Mouse (Mus musculus): ENCODE data around the gene Cavin3. TPM values are rescaled to one million over a fixed set of nuclear protein-coding genes. Genes with fewer than 3 reads are reported as not detected.
"Not testable (repeated sequence)": the region's sequence is repeated elsewhere in the genome, so short reads cannot be mapped to it uniquely, and the experiment has no call there.

Gene Cavin3
- total and polyA plus RNA-seq, 3 experiments, result not detected

DNA sequence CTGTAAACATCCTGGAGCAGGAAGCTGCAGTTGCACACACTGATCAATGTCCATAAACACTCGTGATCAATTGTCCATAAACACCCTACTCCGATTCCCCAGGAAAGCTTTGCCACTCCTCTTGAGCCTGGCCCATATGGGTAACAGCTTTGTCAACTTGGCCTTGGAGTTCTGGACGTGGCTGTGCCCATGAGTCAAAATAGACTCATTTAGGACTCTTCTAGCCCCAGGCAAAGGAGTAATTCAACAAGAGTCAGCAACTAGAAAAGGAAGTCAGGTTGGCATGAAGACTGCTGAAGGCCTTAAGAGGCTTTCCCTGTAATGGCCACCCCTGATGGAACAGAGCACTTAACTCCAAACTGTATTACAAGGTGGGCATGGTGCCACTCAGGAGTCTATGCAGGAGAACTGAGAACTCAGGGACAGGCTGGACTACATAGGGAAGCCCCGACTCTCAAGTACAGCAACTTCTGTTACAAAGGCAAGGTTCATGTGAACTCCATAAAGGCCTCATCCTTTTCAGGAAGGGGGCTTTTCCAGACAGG lies 7.3 kb downstream of the Cavin3 start:
- TF ChIP-seq MAX (IDR thresholded peaks at IDR 0.05; ENCODE audit: low read length), result no peak
- TF ChIP-seq USF2 (conservative IDR thresholded peaks at IDR 0.05; ENCODE audit: low read depth, low read length), result no peak
- TF ChIP-seq MXI1 (IDR thresholded peaks at IDR 0.05; ENCODE audit: low read depth, low read length), result no peak
- TF ChIP-seq ZNF384 (IDR thresholded peaks at IDR 0.05; ENCODE audit: low read depth, low read length), result no peak
- TF ChIP-seq SMC3 (IDR thresholded peaks at IDR 0.05; ENCODE audit: low read depth, low read length), result no peak
- no peak for TF ChIP-seq POLR2A (IDR thresholded peaks at IDR 0.05; ENCODE audit: low read depth, low read length)
- no peak for TF ChIP-seq MEF2A (IDR thresholded peaks at IDR 0.05; ENCODE audit: borderline replicate concordance, low read depth, low read length)
- no peak for TF ChIP-seq E2F4 (IDR thresholded peaks at IDR 0.05; ENCODE audit: insufficient replicate concordance, low read depth, low read length)
- TF ChIP-seq CHD2 (IDR thresholded peaks at IDR 0.05; ENCODE audit: low read length), result no peak
- no peak for TF ChIP-seq GABPA (IDR thresholded peaks at IDR 0.05; ENCODE audit: insufficient replicate concordance, low read depth, low read length)
- TF ChIP-seq ZMIZ1 (IDR thresholded peaks at IDR 0.05; ENCODE audit: low read depth, low read length), result no peak
- DNase-seq (ENCODE audit: extremely low read depth), result no peak
- Histone ChIP-seq H3K4me2 (ENCODE audit: insufficient read depth, low read depth, poor library complexity, severe bottlenecking) (no peak overlapping the region), H3K79me2 (replicated peaks; ENCODE audit: control insufficient read depth, extremely low read depth, insufficient read depth, poor library complexity, severe bottlenecking) (no peaks in the 10 kb centered on the region), H3K27me3 (replicated peaks) (no peaks in the 10 kb centered on the region), H3K4me1 (ENCODE audit: control insufficient read depth in 1 of 2, insufficient read depth in 2 of 2) (peaks cover 0 to 11% of the 10 kb centered on the region in 2 experiments; a peak in 2 of 4 replicates), H3K27ac (ENCODE audit: insufficient read depth, low read depth) (no peak overlapping the region), H3K9ac (ENCODE audit: insufficient read depth, low read depth) (no peak overlapping the region), H3K4me3 (replicated peaks in 1 of 3; ENCODE audit: low read depth in 2 of 3, low read length in 2 of 3, poor library complexity in 1 of 3) (no peak overlapping the region), H3K9me3 (replicated peaks; ENCODE audit: low read length) (no peaks in the 10 kb centered on the region), H3K36me3 (replicated peaks in 1 of 2; ENCODE audit: control insufficient read depth in 1 of 2, insufficient read depth in 1 of 2, low read length in 1 of 2) (no peaks in the 10 kb centered on the region)
- in situ Hi-C loops (cut with MboI; ENCODE audit: low pct_ligation_motif_present, low pct_unique_long_range_greater_than_20kb, low sequenced_read_pairs), result loop anchor here (10.0 kb wide), 1 partner anchor 50 kb away; no protein-coding TSS in a partner anchor
- dilution Hi-C loops (cut with MboI; ENCODE audit: extremely low pct_ligation_motif_present, extremely low pct_unique_long_range_greater_than_20kb, low sequenced_read_pairs), result no loop called here

- TF ChIP-seq CHD1 (IDR thresholded peaks at IDR 0.05; ENCODE audit: low read depth, low read length), result no peak
- TF ChIP-seq KAT2A (IDR thresholded peaks at IDR 0.05; ENCODE audit: insufficient replicate concordance, low read length), result no peak
- TF ChIP-seq BHLHE40 (IDR thresholded peaks at IDR 0.05; ENCODE audit: low read depth, low read length), result no peak
- no peak for TF ChIP-seq UBTF (IDR thresholded peaks at IDR 0.05; ENCODE audit: low read depth, low read length)
- no peak for TF ChIP-seq ZNF384 (IDR thresholded peaks at IDR 0.05; ENCODE audit: low read depth, low read length)
- TF ChIP-seq SIN3A (IDR thresholded peaks at IDR 0.05; ENCODE audit: low read length), result no peak
- TF ChIP-seq MYC (IDR thresholded peaks at IDR 0.05; ENCODE audit: low read depth, low read length), result no peak
- no peak for TF ChIP-seq MAFK (IDR thresholded peaks at IDR 0.05; ENCODE audit: insufficient replicate concordance, low read length)
- TF ChIP-seq TBP (conservative IDR thresholded peaks at IDR 0.05; ENCODE audit: low read depth, low read length), result no peak
- Histone ChIP-seq H3K27ac (ENCODE audit: insufficient read depth, low read depth) (no peak overlapping the region), H3K4me3 (replicated peaks in 1 of 3; ENCODE audit: low read depth in 2 of 3, low read length in 2 of 3, poor library complexity in 1 of 3) (no peak overlapping the region), H3K4me2 (ENCODE audit: insufficient read depth, low read depth, poor library complexity, severe bottlenecking) (no peak overlapping the region), H3K4me1 (ENCODE audit: control insufficient read depth in 1 of 2, insufficient read depth in 2 of 2) (peaks cover 0 to 11% of the 10 kb centered on the region in 2 experiments; a peak in 2 of 4 replicates), H3K9me3 (replicated peaks; ENCODE audit: low read length) (no peaks in the 10 kb centered on the region), H3K9ac (ENCODE audit: insufficient read depth, low read depth) (no peak overlapping the region), H3K79me2 (replicated peaks; ENCODE audit: control insufficient read depth, extremely low read depth, insufficient read depth, poor library complexity, severe bottlenecking) (no peaks in the 10 kb centered on the region), H3K36me3 (replicated peaks in 1 of 2; ENCODE audit: control insufficient read depth in 1 of 2, insufficient read depth in 1 of 2, low read length in 1 of 2) (no peaks in the 10 kb centered on the region), H3K27me3 (replicated peaks) (no peaks in the 10 kb centered on the region)
- in situ Hi-C loops (cut with MboI; ENCODE audit: low pct_ligation_motif_present, low pct_unique_long_range_greater_than_20kb, low sequenced_read_pairs) (loop anchor here (10.0 kb wide), 1 partner anchor 52 kb away; no protein-coding TSS in a partner anchor), dilution Hi-C loops (cut with MboI; ENCODE audit: extremely low pct_ligation_motif_present, extremely low pct_unique_long_range_greater_than_20kb, low sequenced_read_pairs) (no loop called here)
- no peak for DNase-seq (ENCODE audit: extremely low read depth)
These were observed 9.5 kb downstream of the Cavin3 start for GRCm38 (mm10) chr7:105472607-105473006.

GRCm38 (mm10) chr7:105465505-105465904 lies 16.6 kb downstream of the Cavin3 start:
- H3K4me2 ChIP-seq (ENCODE audit: insufficient read depth, low read depth, poor library complexity, severe bottlenecking); H3K9me3 ChIP-seq (replicated peaks; ENCODE audit: low read length); in situ Hi-C loops (cut with MboI; ENCODE audit: low pct_ligation_motif_present, low pct_unique_long_range_greater_than_20kb, low sequenced_read_pairs); H3K9ac ChIP-seq (ENCODE audit: insufficient read depth, low read depth); H3K4me1 ChIP-seq (ENCODE audit: control insufficient read depth in 1 of 2, insufficient read depth in 2 of 2); H3K27ac ChIP-seq (ENCODE audit: insufficient read depth, low read depth); H3K4me3 ChIP-seq (replicated peaks in 1 of 3; ENCODE audit: low read depth in 2 of 3, low read length in 2 of 3, poor library complexity in 1 of 3); H3K27me3 ChIP-seq (replicated peaks); DNase-seq (ENCODE audit: extremely low read depth); H3K79me2 ChIP-seq (replicated peaks; ENCODE audit: control insufficient read depth, extremely low read depth, insufficient read depth, poor library complexity, severe bottlenecking); dilution Hi-C loops (cut with MboI; ENCODE audit: extremely low pct_ligation_motif_present, extremely low pct_unique_long_range_greater_than_20kb, low sequenced_read_pairs); H3K36me3 ChIP-seq (replicated peaks in 1 of 2; ENCODE audit: control insufficient read depth in 1 of 2, insufficient read depth in 1 of 2, low read length in 1 of 2): not testable (repeated sequence)

All from CH12.LX (cell line).